Mouse (Mus musculus) forebrain, postnatal 0 days (tissue): ENCODE results near the gene Farp2. TPM values are rescaled to one million over a fixed set of nuclear protein-coding genes. Genes with fewer than 3 reads are reported as not detected.

Experiments
- ATAC-seq: fragments of 200-750 bp; cut with Nextera tagmentation; 2 replicates; pipeline ENCODE4 v1.8.0; 2017; ENCODE audit warnings: mild to moderate bottlenecking, moderate library complexity
- DNase-seq: peaks from one replicate; pipeline ENCODE4 v3.0.0-alpha.2; 2015
- H3K27ac ChIP-seq: fragments of 300-500 bp; sonication (generic); 2 replicates; pipeline ENCODE4 v1.5.1; 2014; ENCODE audit warnings: low read depth, mild to moderate bottlenecking, antibody characterized with exemption, low read length, moderate library complexity, mixed read lengths
- H3K27me3 ChIP-seq: fragments of 300-500 bp; sonication (generic); 2 replicates; pipeline ENCODE4 v1.6.1; 2014; ENCODE audit warnings: mild to moderate bottlenecking, low read length, mixed read lengths; ENCODE audit not compliant: insufficient read depth
- H3K36me3 ChIP-seq: fragments of 300-500 bp; sonication (generic); 2 replicates; pipeline ENCODE4 v1.6.1; 2014; ENCODE audit warnings: mild to moderate bottlenecking, moderate library complexity; ENCODE audit not compliant: insufficient read depth
- H3K4me1 ChIP-seq: fragments of 300-500 bp; sonication (generic); 2 replicates; pipeline ENCODE4 v1.6.1; 2014; ENCODE audit warnings: antibody characterized with exemption; ENCODE audit not compliant: insufficient read depth
- H3K4me2 ChIP-seq: fragments of 300-500 bp; sonication (generic); 2 replicates; pipeline ENCODE4 v1.6.1; 2014; ENCODE audit warnings: low read depth, mild to moderate bottlenecking, moderate library complexity
- H3K4me3 ChIP-seq: fragments of 300-500 bp; sonication (generic); 2 replicates; pipeline ENCODE4 v1.5.1; 2014; ENCODE audit warnings: low read depth, low read length, mixed read lengths
- H3K9ac ChIP-seq: fragments of 300-500 bp; sonication (generic); 2 replicates; pipeline ENCODE4 v1.6.1; 2014; ENCODE audit warnings: mild to moderate bottlenecking
- H3K9me3 ChIP-seq: fragments of 300-500 bp; sonication (generic); 2 replicates; pipeline ENCODE4 v1.6.1; 2016; ENCODE audit warnings: low read length
- CTCF ChIP-seq: sonication (generic); IDR thresholded peaks from 2 replicates; pipeline ENCODE4 v1.5.1; 2016; ENCODE audit warnings: antibody characterized with exemption, control low read depth, low read depth
- WGBS: fragments of 180-500 bp; shearing (Covaris S2); extraction: QIAGEN DNeasy Blood & Tissue Kit; methylation state at CpG from one replicate; pipeline ENCODE4 v1.1.7; 2014; 5-methylcytosine and 5-hydroxymethylcytosine counted together
- polyA plus RNA-seq: library from polyadenylated mRNA; unstranded; fragments of >200 nt; fragmentation: Nextera tagmentation; extraction: Ambion mirVana; gene quantifications from 2 replicates; pipeline ENCODE4 v1.2.1, GENCODE M21; 2015
- total RNA-seq: library from RNA; depleted of rRNA; stranded (reverse); fragments of >200 nt; gene quantifications from 2 replicates; pipeline ENCODE4 v1.2.3, GENCODE M21; 2014

The Farp2 gene
- total and polyA plus RNA-seq, 2 experiments from 2014 or later = 2.1 to 4.4 TPM

DNA sequence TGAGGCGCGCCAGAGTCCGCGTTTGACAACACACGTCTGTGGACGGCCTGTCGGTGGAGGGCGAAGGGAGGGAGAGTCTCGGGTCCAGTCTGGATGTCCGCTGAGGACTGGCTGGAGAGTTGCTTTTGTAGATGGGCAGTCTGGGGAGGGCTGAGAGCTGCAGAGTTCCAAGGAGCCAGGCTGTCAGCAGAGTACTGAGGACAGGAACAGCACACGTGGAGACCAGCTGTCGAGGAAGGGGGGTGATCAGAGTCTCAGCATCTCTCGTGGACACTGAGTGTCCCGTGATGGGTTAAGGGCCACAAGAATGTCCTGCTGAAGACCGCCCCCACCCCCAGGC is 442 bp downstream of the Farp2 start:
- peaks cover 4% of the 10 kb centered on the region; the same call in 1 of the 2 replicates for H3K4me1 ChIP-seq
- H3K4me3 ChIP-seq = peak overlapping the region; percentile 61
- peak overlapping the region; percentile 79 for H3K4me2 ChIP-seq
- DNase-seq (no peak), ATAC-seq (peak; percentile 50)
- peaks cover 17% of the 10 kb centered on the region for H3K36me3 ChIP-seq
- no peak for TF ChIP-seq CTCF
- H3K9ac ChIP-seq = peak overlapping the region; percentile 57
- WGBS = under 1% methylated on average over 15 of the region's 15 CpGs
- no peaks in the 10 kb centered on the region for H3K27me3 ChIP-seq
- no peaks in the 10 kb centered on the region for H3K9me3 ChIP-seq
- H3K27ac ChIP-seq = 0 out of 2 replicates have a peak overlapping the region, but pooled peaks have one; percentile 43

DNA sequence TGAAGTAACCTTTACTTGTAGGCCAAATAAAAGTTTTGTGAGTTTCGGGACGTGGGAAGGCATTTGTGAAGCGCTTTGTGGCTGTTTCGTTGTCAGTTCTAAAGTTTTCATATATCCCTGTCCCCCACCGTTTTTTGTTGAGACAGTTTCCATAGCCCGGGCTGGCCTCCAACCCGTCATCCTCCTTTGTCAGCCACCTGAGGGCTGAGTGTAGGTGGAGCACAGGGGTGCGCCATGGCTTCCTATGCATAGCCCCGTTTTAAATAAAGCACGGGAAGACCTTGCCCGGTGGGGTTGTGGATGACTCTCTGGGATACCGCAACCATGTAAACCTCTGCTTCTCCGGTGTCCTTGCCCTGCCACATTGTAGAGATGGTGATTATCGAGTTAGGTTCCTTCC is 1.3 kb downstream of the Farp2 start:
- Histone ChIP-seq H3K9me3 (no peaks in the 10 kb centered on the region), H3K27ac (no peak overlapping the region), H3K27me3 (no peaks in the 10 kb centered on the region), H3K36me3 (peaks cover 10% of the 10 kb centered on the region), H3K4me2 (0 out of 2 replicates have a peak overlapping the region, but pooled peaks have one; percentile 79), H3K4me1 (peaks cover 4% of the 10 kb centered on the region; the same call in 1 of the 2 replicates), H3K9ac (no peak overlapping the region), H3K4me3 (no peak overlapping the region)
- ATAC-seq = no peak
- DNase-seq = no peak
- TF ChIP-seq CTCF = no peak
- WGBS = 79% methylated on average over 14 of the region's 14 CpGs

DNA sequence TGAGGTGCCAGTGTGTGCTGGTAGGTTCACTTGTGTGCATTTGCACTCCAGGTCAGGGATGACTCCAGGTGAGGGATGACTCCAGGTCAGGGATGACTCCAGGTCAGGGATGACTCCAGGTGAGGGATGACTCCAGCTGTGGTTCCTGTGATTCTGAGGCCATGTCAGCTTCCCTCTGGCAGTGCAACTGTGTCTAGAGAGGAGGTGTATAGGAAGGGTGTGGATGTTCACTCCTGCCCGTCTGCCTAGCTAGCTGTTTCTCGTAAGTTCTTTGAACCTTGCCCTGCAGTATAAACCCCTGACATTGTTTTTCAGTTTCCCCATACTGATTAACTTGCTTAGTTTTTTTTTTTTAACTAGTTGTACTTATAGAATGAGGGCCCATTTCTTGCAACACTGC is 9.6 kb downstream of the Farp2 start:
- 85% methylated on average over 2 of the region's 2 CpGs for WGBS
- no peaks in the 10 kb centered on the region for H3K27me3 ChIP-seq
- no peak for ATAC-seq
- no peak for TF ChIP-seq CTCF
- no peak overlapping the region for H3K27ac ChIP-seq
- H3K9ac ChIP-seq = no peak overlapping the region
- no peak for DNase-seq
- H3K36me3 ChIP-seq = no peaks in the 10 kb centered on the region
- H3K9me3 ChIP-seq = no peaks in the 10 kb centered on the region
- H3K4me2 ChIP-seq = no peak overlapping the region
- H3K4me1 ChIP-seq = no peaks in the 10 kb centered on the region
- no peak overlapping the region for H3K4me3 ChIP-seq

DNA sequence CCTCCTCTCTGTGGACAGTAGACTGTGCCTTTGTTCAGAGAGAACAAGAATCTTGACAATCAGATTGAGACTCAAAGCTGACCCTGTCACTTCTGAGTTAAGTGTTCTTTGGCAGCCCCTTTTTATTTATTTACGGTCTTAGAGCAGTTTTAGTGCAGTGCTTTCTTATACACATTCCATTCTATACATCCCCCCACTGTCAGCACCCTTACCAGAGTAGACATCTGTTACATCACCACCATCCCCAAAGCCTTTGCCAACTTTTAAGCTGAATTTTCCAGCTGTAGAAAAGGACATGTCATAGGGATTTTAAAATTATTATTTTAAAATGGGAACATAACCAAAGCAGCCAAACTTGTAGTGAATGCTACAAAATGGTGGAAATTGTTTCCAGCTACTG is 10.4 kb downstream of the Farp2 start:
- Histone ChIP-seq H3K4me3 (no peak overlapping the region), H3K27ac (no peak overlapping the region), H3K36me3 (no peaks in the 10 kb centered on the region), H3K9me3 (no peaks in the 10 kb centered on the region), H3K4me1 (no peaks in the 10 kb centered on the region), H3K4me2 (no peak overlapping the region), H3K27me3 (no peaks in the 10 kb centered on the region), H3K9ac (no peak overlapping the region)
- no peak for TF ChIP-seq CTCF
- WGBS = 88% methylated on average over 1 of the region's 1 CpGs
- ATAC-seq = no peak
- DNase-seq = no peak

DNA sequence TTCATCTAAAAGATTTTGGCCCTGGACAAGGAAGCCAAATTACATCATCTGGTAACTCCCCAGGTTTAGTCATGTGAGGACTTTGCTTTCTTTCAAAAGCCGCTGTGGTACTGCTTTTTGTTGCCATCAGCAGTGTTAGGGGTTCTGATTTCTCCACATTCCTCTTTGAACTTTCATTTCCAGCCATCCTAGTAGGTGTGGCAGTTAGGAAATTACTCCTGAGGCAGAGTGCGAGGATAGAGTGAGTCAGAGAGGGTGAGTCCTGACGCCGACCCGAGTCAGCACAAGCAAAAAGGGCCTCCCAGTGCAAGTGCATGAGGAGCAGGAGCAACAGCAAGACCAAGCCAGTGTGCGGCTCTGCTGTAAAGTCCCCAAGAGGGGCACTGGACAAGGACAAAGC is 17.9 kb downstream of the Farp2 start:
- no peak for TF ChIP-seq CTCF
- Histone ChIP-seq H3K4me3 (no peak overlapping the region), H3K9me3 (no peaks in the 10 kb centered on the region), H3K27ac (no peak overlapping the region), H3K9ac (no peak overlapping the region), H3K27me3 (no peaks in the 10 kb centered on the region), H3K4me2 (no peak overlapping the region), H3K4me1 (no peaks in the 10 kb centered on the region), H3K36me3 (0 out of 2 replicates have a peak, but pooled peaks cover 8% of the 10 kb centered on the region)
- ATAC-seq (no peak), DNase-seq (no peak)
- 88% methylated on average over 6 of the region's 6 CpGs for WGBS

DNA sequence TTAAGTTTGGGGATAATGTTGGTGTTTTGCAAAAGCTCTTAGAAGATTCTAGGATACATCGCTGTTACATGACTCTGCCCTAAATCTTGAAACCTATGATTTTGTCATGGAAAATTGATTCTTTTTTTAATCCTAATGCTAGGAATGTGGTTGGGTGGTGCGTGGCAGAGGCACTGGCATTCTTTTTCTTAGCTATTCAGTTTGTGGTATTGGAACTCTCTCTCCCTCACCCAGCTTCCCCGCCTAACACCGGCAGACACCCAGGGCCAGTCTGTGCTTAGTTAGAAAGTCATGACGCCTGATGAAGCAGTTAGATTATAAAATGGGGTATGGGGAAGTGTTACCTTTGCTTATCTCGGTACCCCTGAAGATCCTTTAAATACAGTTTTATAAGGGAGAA is 25.3 kb downstream of the Farp2 start:
- no peak overlapping the region for H3K4me2 ChIP-seq
- no peak for TF ChIP-seq CTCF
- no peak for DNase-seq
- H3K27ac ChIP-seq = no peak overlapping the region
- no peak overlapping the region for H3K9ac ChIP-seq
- no peaks in the 10 kb centered on the region for H3K9me3 ChIP-seq
- H3K27me3 ChIP-seq = no peaks in the 10 kb centered on the region
- WGBS = 92% methylated on average over 6 of the region's 6 CpGs
- no peak overlapping the region for H3K4me3 ChIP-seq
- ATAC-seq = no peak
- no peaks in the 10 kb centered on the region for H3K4me1 ChIP-seq
- 0 out of 2 replicates have a peak, but pooled peaks cover 3% of the 10 kb centered on the region for H3K36me3 ChIP-seq

DNA sequence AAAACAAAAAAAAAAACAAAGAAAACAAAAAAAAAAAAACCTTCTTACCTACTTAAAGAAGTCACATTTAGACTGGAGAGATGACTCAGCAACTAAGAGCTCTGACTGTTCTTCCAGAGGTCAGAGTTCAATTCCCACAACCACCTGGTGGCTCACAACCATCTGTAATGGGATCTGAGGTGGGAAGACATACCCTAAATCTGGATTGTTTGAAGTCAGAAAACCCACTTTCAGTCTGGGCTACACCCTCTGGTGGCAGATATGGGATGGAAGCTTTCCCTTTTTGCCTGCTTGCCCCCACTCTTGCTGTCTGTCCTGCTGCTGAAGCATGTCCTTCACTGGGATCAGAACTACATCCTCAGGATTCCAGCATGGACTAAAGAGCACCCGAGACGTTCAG is 31.3 kb downstream of the Farp2 start:
- H3K9me3 ChIP-seq = no peaks in the 10 kb centered on the region
- H3K4me3 ChIP-seq = no peak overlapping the region
- no peak overlapping the region for H3K27ac ChIP-seq
- H3K4me1 ChIP-seq = no peaks in the 10 kb centered on the region
- H3K27me3 ChIP-seq = no peaks in the 10 kb centered on the region
- 70% methylated on average over 2 of the region's 2 CpGs for WGBS
- H3K4me2 ChIP-seq = no peak overlapping the region
- H3K9ac ChIP-seq = no peak overlapping the region
- DNase-seq = no peak
- H3K36me3 ChIP-seq = no peaks in the 10 kb centered on the region
- TF ChIP-seq CTCF = 0 out of 2 replicates have a peak, but pooled peaks have one; percentile 2
- no peak for ATAC-seq
